Mouse (Mus musculus): ENCODE measurements around the gene Syn1. TPM values are rescaled to one million over a fixed set of nuclear protein-coding genes. Genes with fewer than 3 reads are reported as not detected.

Gene Syn1
- total RNA-seq, 2 experiments from 2014 or later, result 0.36 to 0.39 TPM

- no peak for DNase-seq (ENCODE audit: low spot score)
- intact Hi-C loops (cut with DNase I), result no loop called here
Measured at GRCm38 (mm10) chrX:20863161-20864101, 57.4 kb downstream of the Syn1 start.

- intact Hi-C loops (cut with DNase I), result no loop called here
- DNase-seq (ENCODE audit: low spot score), result no peak
Measured at GRCm38 (mm10) chrX:20862105-20863065, 58.4 kb downstream of the Syn1 start.

GRCm38 (mm10) chrX:20861453-20862104, 59.2 kb downstream of the Syn1 start:
- DNase-seq (ENCODE audit: low spot score), result no peak
- intact Hi-C loops (cut with DNase I), result loop anchor here (1.0 kb wide), 1 partner anchor 12 kb away; no protein-coding TSS in a partner anchor

- no peak for DNase-seq (ENCODE audit: low spot score)
- intact Hi-C loops (cut with DNase I), result no loop called here
Measured at GRCm38 (mm10) chrX:20853794-20854193, 67.0 kb downstream of the Syn1 start.

GRCm38 (mm10) chrX:20848256-20848984, 72.4 kb downstream of the Syn1 start:
- DNase-seq (ENCODE audit: low spot score), result peak; percentile 90
- intact Hi-C loops (cut with DNase I), result loop anchor here (5.0 kb wide), 1 partner anchor 99 kb away; no protein-coding TSS in a partner anchor

GRCm38 (mm10) chrX:20847816-20848215, 73.0 kb downstream of the Syn1 start:
- no peak for DNase-seq (ENCODE audit: low spot score)
- intact Hi-C loops (cut with DNase I), result loop anchor here (5.0 kb wide), 1 partner anchor 99 kb away; no protein-coding TSS in a partner anchor

- no peak for DNase-seq (ENCODE audit: low spot score)
- intact Hi-C loops (cut with DNase I), result loop anchor here (5.0 kb wide), 1 partner anchor 100 kb away; no protein-coding TSS in a partner anchor
Measured at GRCm38 (mm10) chrX:20847232-20847631, 73.6 kb downstream of the Syn1 start.

GRCm38 (mm10) chrX:20828934-20829333, 91.9 kb downstream of the Syn1 start:
- peak; percentile 36 for DNase-seq (ENCODE audit: low spot score)
- intact Hi-C loops (cut with DNase I), result loop anchor here (5.0 kb wide), 1 partner anchor 118 kb away; no protein-coding TSS in a partner anchor

- peak; percentile 13 for DNase-seq (ENCODE audit: low spot score)
- intact Hi-C loops (cut with DNase I), result loop anchor here (5.0 kb wide), 2 partner anchors 48 to 158 kb away; no protein-coding TSS in a partner anchor
Measured at GRCm38 (mm10) chrX:20819708-20820426, 100.9 kb downstream of the Syn1 start.

- peak; percentile 55 for DNase-seq (ENCODE audit: low spot score)
- intact Hi-C loops (cut with DNase I), result loop anchor here (5.0 kb wide), 1 partner anchor 157 kb away; no protein-coding TSS in a partner anchor
Measured at GRCm38 (mm10) chrX:20819204-20819628, 101.6 kb downstream of the Syn1 start.

GRCm38 (mm10) chrX:20816974-20817373, 103.8 kb downstream of the Syn1 start:
- intact Hi-C loops (cut with DNase I), result loop anchor here (5.0 kb wide), 1 partner anchor 155 kb away; no protein-coding TSS in a partner anchor
- DNase-seq (ENCODE audit: low spot score), result no peak

Small RNAs within 50 kb of the gene (microRNA-seq; reads per million reads assigned to microRNA genes)
- not detected for gene Gm24824
- gene Mir5617, result 1.7 reads per million

Other genes with a start within 250 kb of the Syn1 start
- 100 to 1,000 TPM; 133 to 152 TPM for gene Cdk16, start 233.1 kb downstream of the Syn1 start, total RNA-seq (2021)
- gene Usp11, start 217.1 kb downstream of the Syn1 start, total RNA-seq (2021), result 1 to 10 TPM; 4.3 to 6.5 TPM
- 10 to 100 TPM; 81.2 to 86.3 TPM for gene Araf, start 123.2 kb downstream of the Syn1 start, total RNA-seq (2021)
- gene Timp1, start 50.8 kb downstream of the Syn1 start, total RNA-seq (2021), result 1 to 10 TPM; 5.5 to 7.1 TPM
- gene Cfp, start 10.6 kb upstream of the Syn1 start, total RNA-seq (2021), result 1 to 10 TPM; 8.3 to 9.7 TPM
- 10 to 100 TPM in 1 of 2 experiments, 1 to 10 TPM in 1; 9.6 to 10.2 TPM for gene Elk1, start 29.6 kb upstream of the Syn1 start, total RNA-seq (2021)
- gene Uxt, start 41.0 kb upstream of the Syn1 start, total RNA-seq (2021), result 10 to 100 TPM; 31.4 to 36.9 TPM
- 1 to 10 TPM; 3.4 to 3.8 TPM for gene Zfp182, start 141.3 kb upstream of the Syn1 start, total RNA-seq (2021)
- not detected for gene Spaca5, start 147.4 kb upstream of the Syn1 start, total RNA-seq (2021)
- gene Zfp300, start 168.5 kb upstream of the Syn1 start, total RNA-seq (2021), result under 1 TPM; 0.56 to 0.78 TPM
- gene Ssxa1, start 194.8 kb upstream of the Syn1 start, total RNA-seq (2021), result not detected

Data from heart, postnatal 25 days (tissue).